Mouse (Mus musculus): ENCODE measurements at regions not wholly inside any gene's neighbourhood (a gene's known extent, or its start where the extent isn't known, plus 50 kb on each side); places are given as distances from the start of the nearest gene placed in this dataset.
A peak's percentile ranks its signal among the peaks of the same experiment; 100 is the strongest.
"Not testable (repeated sequence)": the region's sequence is repeated elsewhere in the genome, so short reads cannot be mapped to it uniquely, and the experiment has no call there.

DNA sequence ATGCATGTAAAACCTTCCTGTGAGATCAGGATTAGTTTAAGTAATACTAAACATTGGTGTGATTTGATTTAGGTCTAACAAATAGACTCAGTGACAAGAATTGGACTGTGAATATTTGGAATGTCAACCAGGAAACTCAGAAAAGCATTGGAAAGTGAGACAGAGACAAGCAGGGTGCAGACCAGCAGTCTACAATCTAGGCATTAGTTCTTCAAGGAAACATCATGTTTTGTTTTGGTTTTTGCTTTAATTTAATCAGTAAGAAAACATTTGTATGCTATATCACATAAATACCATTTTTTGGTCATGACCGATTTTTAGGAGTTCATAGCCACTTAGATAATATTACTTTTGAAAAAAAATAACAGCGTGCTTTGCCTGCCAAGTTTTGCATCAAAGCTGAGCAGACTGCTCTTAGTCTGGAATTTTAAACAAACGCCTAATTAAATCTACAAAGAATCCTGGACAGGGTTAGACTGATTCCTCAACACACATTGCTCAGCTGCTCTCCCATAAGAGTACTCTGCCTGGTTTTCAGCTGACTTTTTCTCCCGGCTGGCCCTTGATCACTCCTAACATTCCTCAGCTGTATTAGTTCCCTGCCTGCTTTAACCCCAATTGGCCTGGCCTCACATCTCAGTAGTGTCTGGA is 396.5 kb upstream of the Kcnh7 start:
- DNase-seq, result no peak

DNA sequence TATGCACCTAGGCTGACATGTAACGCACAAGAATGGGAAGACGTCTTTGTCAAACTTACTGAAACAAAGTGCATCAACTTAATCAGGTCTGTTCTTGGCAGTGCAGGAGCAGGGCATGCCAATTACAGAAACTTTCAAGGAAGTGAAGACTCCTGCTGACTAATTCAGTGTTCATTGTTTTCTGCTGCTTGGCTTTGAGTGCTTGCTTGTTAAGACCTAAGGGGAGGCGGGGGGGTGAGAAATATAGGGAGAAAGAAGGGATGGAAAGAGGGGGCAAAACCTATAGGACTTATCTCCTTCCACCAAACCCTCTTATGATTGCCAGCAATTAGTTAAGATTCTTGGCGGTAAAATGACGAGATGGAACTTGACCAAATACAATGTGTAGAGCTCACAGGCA is 391.1 kb upstream of the Kcnh7 start:
- DNase-seq, result no peak

DNA sequence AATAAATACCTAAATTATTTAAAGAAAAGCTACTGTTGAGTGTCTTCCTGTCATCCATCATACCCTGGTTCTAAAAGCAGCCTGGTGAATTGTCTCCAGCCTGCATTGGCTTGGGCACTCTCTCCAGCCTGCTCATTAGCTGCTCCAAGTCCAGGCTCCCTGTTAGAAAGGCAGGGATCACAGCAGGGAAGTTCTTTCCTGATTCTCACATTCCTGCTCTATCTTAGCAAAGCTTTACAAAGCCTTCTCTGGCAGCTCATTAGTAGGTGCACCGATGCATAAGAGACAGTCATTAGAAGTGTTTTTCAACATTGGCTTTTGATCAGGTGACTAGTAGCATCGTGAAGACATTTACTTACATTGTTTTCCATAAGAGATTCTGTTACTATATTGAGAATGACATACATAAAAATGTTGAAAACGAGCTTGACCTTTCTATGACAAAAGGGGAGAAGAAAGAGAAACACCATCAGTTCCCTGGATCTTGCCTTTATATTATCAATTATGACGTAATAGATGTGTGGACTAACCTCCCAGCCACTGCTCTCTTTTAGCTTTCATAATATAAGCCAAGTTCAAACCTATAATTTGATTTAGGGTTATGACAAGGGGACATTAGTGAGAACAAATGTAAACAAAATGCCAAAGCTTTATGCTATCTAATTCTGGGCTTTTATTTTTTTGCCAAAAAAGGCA is 390.1 kb upstream of the Kcnh7 start:
- DNase-seq, result no peak

DNA sequence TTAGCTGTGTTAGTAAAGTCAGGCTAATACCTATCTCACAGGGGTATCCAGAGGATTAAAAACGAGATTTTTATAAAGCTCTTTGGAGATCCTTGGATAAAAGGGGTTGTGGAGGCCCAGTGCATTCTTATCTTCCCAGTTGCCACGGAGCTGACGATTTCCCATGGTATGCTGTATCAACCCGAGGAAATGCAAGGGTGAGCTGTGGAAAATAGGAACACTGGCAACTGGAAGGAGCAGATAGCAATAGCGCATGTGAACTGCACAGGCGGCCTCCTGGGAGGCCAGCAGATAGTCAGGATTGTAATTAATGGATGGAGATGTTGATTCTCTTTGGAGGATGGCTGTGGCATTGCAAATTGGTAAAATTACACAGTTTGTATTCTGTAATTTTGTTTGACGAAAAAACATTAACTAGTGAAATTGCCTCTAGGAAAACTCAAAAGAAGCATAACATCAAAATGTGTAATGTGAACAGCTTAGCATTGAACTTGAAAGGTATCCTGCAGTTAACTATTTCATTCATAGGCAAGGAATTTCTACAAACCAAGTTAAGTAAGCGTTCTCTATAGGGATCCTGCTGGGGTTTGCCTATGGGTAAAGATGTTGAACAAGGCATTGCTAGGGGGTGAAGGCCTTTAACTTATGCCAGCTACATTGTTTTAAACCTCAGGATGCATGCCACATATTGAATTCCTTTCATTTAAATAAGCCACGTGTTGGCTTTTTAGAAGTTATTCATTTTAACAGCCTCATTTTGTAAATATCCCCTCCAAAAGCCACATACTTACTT is 389.1 kb upstream of the Kcnh7 start:
- no peak for DNase-seq

DNA sequence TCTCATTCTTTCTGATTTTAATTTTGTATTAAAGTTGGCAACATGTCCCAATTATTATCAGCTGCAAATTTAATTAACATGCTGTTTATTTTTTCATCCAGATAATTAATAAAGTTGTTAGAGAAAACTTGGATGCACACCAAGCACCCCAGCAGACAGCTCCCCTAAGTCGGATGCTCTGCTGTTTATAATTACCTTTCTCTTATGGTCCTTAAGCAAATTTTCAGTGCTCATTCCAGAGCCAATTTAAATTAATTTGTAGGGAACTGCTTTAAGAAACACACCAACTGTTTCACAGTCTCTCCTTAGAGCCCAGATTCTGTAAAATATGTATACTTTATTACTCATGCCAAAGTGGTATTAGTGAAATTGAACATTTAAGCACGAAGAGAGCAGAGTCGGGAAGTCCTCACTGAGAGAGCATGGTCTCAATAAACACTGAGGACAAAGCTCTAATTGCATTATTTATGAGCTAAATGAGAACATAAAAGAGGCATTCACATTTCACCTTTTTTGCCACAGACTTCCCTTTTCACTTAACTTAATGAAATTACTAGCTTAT is 372.9 kb upstream of the Kcnh7 start:
- no peak for DNase-seq

DNA sequence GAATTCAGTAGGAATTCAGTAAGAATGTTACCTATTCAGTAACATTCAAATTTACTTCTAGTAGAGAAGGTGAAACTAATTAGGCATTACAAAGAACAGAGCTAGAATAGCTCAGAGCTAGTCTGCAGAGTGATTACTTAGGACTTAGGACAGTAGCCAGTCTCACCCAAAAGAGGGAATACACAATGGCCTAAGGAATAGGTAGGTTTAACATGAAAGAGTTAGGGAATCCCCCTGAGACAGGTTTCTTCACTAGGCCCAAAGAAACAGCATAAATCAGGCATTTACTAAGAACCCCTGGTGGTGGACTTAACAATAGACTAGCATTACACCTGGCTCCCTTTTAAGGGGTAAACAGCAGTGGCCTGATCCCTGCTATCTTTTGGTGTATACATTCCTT is 357.7 kb upstream of the Kcnh7 start:
- not testable (repeated sequence) for DNase-seq

DNA sequence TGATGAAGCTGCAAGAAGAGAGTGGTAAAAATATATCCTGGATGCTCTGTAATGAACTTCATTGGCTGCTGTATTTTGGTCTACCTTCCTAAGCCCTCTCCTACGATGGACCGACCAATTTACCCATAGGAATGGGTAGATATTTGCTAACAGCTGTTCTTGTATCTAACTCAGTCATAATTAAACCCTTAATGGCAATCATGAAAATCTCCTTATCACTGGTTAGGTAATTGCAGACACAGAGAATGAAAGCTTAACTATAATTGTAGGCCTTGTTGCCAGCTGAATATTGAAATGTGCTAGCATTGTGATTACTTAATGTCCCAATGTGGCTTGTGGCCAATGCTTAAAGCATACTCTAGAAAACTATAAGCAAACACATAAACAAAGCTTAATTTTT is 334.4 kb upstream of the Kcnh7 start:
- no peak for DNase-seq

DNA sequence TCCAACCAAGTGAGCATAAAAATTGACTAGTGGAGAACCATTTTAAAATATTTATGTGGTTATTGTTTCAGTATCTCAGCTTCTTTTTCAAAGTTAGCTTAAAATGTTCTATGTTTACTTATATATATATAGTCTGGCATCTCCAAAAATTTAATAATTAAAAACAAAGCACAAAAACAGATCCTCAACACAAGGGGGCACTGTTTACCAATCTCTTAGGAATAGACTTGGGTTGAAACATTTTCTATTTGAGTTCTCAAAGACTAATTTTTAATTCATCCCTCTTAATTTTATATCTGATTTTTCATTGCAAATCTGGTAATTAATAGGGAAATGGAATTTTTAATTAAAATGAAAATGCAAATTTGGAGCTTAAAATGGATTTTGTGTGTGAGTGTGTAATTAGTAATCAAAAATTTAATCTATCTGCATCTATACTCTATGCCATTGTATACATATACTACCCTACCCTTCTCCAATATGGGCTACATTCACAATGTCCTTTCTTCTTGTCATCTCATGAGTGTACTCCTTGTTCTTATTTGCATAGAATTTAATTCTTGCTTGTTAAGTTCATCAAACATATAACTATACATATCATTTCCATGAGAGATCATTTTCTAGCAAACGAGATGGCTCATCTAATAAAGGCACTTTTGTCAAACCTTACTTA is 329.6 kb upstream of the Kcnh7 start:
- DNase-seq, result no peak

DNA sequence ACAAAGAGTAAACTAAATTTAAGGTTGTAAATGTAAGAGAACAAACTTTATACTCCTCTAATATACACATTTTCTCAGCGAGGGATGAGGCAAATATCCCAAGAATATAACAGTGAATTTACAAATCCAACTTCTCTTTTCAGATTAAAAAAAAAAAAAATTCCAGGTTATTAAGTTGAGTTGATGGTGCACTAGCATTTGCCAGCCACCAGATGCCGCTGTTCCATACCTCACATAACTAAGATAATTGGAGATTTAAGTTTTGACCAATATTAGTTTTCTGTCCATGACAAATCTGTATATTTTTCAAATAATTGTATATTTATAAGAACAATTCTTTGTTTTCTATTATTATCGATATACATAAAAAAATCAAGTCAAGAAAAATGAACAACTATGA is 319.9 kb upstream of the Kcnh7 start:
- no peak for DNase-seq

DNA sequence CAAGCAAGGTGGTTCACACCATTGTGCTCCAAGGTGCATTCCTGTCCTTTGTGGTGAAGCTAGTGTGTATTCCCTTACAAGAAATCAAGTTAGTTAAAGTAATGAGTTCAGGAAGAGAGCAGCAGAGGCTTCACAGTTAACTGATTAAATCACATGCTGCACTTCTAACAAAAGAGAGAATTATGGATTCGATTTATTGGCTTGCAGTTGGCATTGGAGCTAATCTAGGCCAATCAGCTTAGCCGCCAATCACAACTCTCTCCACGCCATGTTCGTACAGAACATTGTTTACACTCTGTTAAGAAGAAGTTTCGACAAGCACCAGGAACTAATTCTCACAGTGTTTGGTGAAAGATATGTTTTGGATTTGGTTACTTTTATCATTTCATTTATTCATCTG is 292.3 kb upstream of the Kcnh7 start:
- no peak for DNase-seq

DNA sequence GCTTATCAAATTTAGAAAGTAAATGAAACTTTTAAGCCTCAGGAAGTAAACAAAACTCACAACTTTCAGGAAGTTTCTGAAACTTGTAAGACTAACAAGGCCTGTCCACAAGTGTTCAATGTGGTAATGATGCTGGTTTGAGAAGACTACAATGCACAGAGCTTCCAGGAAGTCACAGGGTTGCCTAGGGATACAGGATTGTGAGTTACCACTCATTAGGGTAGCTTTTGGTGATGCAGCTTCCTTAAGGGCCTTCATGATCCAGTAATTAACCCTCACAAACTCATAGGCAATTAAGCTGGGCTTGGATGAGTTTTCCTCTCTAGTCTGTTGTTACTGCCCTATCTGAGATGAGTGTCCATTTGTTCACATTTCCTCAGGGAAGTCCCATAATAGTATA is 291.2 kb upstream of the Kcnh7 start:
- DNase-seq, result no peak

DNA sequence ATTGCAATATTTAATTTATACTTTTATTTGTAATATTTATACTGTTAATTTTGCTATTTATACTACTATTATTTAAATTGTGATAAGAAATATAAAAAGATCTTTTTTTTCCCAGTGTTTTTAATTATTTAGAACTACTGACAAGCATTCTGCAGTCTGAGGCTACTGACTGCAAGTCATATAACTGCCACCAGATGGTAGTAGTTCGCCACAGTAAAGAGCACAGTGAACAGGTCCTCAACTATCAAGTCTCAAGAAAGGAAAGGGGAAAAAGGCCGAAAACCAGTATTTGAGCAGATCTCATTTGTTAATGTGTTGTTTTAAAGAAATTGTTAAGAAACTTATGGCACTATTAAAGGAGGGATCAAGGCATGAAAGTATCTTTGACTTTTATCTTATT is 289.6 kb upstream of the Kcnh7 start:
- no peak for DNase-seq

DNA sequence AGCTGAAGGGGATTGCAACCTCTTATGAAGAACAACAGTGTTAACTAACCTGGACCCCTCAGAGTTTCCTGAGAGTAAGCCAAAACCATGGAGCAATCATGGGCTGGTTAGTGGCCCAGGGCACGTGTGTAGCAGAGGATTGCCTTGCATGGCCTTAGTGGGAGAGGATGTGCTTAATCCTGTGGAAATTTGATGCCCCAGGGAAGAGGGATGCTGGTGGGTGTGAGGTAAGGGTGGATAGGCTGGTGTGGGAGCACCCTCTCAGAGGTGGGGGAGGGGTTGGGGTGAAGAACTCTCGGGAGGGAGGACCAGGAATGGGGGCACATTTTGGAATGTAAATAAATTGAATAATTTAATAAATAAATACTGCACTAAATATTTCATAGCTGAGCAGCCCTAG is 288.2 kb upstream of the Kcnh7 start:
- no peak for DNase-seq

DNA sequence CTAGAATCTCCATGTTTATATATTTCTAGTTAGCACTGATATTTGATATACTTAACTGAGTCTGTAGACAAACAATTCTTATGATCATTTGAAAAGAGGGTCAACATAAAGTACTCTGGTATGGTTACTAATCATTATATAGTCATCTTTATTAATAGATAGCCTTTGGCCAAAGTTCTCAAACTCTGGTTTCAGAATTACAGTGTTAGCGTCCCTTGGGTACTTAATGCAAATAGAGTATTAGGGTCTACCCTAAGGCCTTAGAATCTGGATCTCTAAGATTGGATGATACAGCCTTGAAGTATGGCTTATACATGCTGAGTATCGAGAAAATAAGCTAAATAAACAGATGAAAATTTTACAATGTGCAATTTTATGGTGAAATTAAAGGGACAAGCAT is 275.0 kb upstream of the Kcnh7 start:
- no peak for DNase-seq

DNA sequence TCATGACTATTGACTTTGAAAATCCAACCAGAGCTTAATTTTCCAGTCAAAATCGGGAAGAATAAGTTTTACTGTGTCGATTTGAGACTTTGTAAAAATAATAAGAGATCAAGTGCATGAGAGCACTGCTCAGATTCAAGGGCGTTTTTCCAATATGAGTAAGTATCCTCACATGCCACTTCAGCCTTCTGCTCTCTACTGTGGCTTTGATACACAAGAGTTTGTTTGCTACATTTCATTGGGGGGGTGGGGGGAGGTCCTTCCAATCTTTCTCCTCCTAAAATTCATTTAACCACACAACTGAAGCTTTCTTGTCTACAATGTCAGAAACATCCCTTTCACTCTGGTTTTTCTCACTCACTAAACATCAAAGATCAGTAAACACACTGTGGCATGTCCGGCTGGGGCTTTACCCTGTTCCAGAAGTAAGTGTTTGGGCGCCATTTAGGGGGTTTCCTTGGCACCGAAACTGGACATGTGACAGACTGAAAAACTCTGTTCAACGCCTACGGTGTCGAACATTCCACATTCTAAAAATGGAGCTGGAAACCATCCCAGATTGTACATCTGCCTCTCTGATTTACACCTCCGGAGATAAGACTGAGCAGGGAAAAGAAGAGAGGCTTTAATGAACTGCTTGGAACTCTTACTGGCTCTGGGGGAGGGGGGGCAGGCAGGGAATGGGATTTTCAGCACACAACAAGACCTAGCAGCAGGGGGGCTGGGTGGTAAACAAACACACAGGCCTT is 270.4 kb upstream of the Kcnh7 start:
- DNase-seq, result peak; percentile 4

DNA sequence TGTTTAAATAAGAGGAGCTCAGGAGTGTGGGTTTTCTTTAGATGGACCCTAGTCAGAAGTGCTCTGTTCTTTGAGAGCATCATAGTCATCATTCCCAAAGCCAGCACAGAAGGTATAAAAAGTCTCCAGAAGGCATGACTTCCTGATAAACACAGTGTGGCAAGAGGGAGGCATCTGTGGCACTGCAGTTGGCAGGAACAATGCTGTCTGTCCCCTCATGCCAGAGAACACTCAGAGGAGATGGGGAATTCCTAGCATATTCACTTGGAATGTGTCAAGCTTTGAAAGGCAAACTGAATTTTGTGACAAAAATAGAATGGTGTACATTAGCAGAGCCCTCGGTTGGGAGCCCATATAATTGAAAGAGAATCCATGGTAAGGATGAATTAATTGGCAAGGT is 268.8 kb upstream of the Kcnh7 start:
- peak; percentile 50 for DNase-seq

DNA sequence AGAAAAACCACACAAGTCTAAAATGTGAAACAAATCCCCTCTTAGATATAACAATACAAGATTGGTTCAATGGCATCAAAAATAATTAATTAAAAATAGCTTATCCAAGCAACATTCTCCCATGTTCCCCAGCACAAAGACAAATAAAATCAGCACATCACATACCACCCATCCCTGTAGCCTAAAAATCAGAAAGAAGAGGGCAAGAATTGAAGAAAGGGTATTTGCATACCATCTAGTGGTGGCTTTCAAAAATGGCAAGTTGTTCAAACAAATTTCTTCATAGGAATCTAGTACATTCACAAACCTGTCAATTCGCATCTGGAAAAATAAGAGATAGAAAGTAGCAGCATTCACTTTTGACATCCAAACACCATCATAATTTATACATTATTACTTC is 268.1 kb upstream of the Kcnh7 start:
- no peak for DNase-seq

DNA sequence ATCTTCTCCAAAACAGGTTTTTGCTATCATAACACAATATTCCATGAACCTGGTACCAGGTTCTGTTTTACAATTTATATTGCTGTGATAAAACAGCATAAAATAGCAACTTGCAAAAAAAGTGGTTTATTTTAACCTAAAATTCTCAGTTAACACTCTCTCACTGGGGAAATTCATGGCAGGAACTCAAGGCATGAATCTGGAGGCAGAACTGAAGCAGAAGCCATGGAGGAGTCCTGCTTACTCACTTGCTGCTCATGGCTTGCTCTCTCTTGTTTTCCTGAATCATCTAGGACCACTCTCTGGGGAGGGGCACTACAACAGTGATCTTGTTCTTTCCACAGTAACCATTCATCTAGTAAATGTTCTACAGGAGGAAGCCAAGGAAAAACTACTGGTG is 250.2 kb upstream of the Kcnh7 start:
- DNase-seq, result no peak

DNA sequence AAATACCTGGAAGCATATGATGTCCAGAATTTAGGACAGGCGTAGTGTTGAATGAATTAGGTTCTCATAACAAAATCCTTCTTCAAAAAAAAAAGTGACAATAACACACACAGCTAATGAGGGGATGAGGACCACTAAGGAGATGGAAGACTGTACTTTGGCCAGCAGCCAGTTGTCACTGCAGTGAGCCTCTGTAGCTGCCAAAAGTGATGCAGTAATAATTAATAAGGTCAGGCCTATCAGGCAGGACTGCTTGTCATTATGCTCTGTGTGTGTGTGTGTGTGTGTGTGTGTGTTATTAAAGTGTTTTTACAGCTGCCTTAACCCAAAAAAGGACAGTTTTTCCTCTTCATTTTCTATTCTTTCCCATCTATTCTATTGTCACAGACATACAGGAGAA is 221.3 kb upstream of the Kcnh7 start:
- no peak for DNase-seq
